Mouse (Mus musculus) retina, postnatal 7 days (tissue): ENCODE results near the gene Olfr710.
"Not testable (repeated sequence)": the region's sequence is repeated elsewhere in the genome, so short reads cannot be mapped to it uniquely, and the experiment has no call there.

Experiments used
- DNase-seq: peaks from one replicate; pipeline ENCODE4 v3.0.0-alpha.2; 2012; ENCODE audit warnings: low read depth, low spot score

Olfr710 gene

GRCm38 (mm10) chr7:106948212-106948611 lies at the start of gene Olfr710:
Gene Olfr710, minus strand, starts transcription at chr7:106948312.
- DNase-seq, result no peak

- DNase-seq, result no peak
These were observed 37.1 kb upstream of the Olfr710 start for GRCm38 (mm10) chr7:106985236-106985635.

GRCm38 (mm10) chr7:106975353-106975752 lies 27.2 kb upstream of the Olfr710 start, which contains the start of gene Olfr711:
Gene Olfr711, minus strand, starts transcription at chr7:106975453.
- DNase-seq, result no peak

GRCm38 (mm10) chr7:106967503-106967902 lies 19.4 kb upstream of the Olfr710 start:
- not testable (repeated sequence) for DNase-seq

GRCm38 (mm10) chr7:106963837-106964236 lies 15.7 kb upstream of the Olfr710 start, which contains the start of gene Olfr6:
Gene Olfr6, minus strand, starts transcription at chr7:106963937.
- DNase-seq, result no peak

- no peak for DNase-seq
These were observed 16.0 kb downstream of the Olfr710 start, which contains the start of gene Olfr709-ps1 for GRCm38 (mm10) chr7:106932119-106932518. Gene Olfr709-ps1, minus strand, starts transcription at chr7:106932219.

- not testable (repeated sequence) for DNase-seq
These were observed 27.2 kb downstream of the Olfr710 start for GRCm38 (mm10) chr7:106920961-106921360.

- DNase-seq, result no peak
These were observed 40.4 kb downstream of the Olfr710 start, which contains the start of gene Olfr1532-ps1 for GRCm38 (mm10) chr7:106907676-106908075. Gene Olfr1532-ps1, plus strand, starts transcription at chr7:106908001.

GRCm38 (mm10) chr7:106901141-106901540 lies 47.0 kb downstream of the Olfr710 start, which contains the start of gene Olfr707:
Gene Olfr707, minus strand, starts transcription at chr7:106901241.
- DNase-seq, result not testable (repeated sequence)
